Mouse (Mus musculus): ENCODE data around the gene Ltbp4. TPM values are rescaled to one million over a fixed set of nuclear protein-coding genes. Genes with fewer than 3 reads are reported as not detected.

The Ltbp4 gene
- polyA plus RNA-seq, 1 experiment from 2014 or later: 7.0 TPM

GRCm38 (mm10) chr7:27300801-27301200, 36.7 kb downstream of the Ltbp4 start:
- Histone ChIP-seq H3K4me3 (no peak overlapping the region), H3K27me3 (ENCODE audit: low read depth, poor library complexity, severe bottlenecking) (no peaks in the 10 kb centered on the region; the same call in 1 of the 2 replicates), H3K9me3 (replicated peaks) (0 out of 2 replicates have a peak, but pooled peaks cover 5% of the 10 kb centered on the region), H3K36me3 (no peaks in the 10 kb centered on the region), H3K27ac (replicated peaks) (no peak overlapping the region), H3K4me1 (no peaks in the 10 kb centered on the region)
- WGBS: 86% methylated on average over 5 of the region's 5 CpGs
- DNase-seq (ENCODE audit: low spot score): no peak

- Histone ChIP-seq H3K4me3 (no peak overlapping the region), H3K9me3 (replicated peaks) (0 out of 2 replicates have a peak, but pooled peaks cover 5% of the 10 kb centered on the region), H3K27me3 (ENCODE audit: low read depth, poor library complexity, severe bottlenecking) (no peaks in the 10 kb centered on the region; the same call in 1 of the 2 replicates), H3K27ac (replicated peaks) (no peak overlapping the region), H3K4me1 (no peaks in the 10 kb centered on the region), H3K36me3 (no peaks in the 10 kb centered on the region)
- 85% methylated on average over 4 of the region's 4 CpGs for WGBS
- DNase-seq (ENCODE audit: low spot score): no peak
These were observed 37.1 kb downstream of the Ltbp4 start for GRCm38 (mm10) chr7:27300351-27300750.

- Histone ChIP-seq H3K36me3 (no peaks in the 10 kb centered on the region), H3K27me3 (ENCODE audit: low read depth, poor library complexity, severe bottlenecking) (no peaks in the 10 kb centered on the region), H3K4me1 (no peaks in the 10 kb centered on the region), H3K4me3 (no peak overlapping the region), H3K27ac (replicated peaks) (no peak overlapping the region), H3K9me3 (replicated peaks) (0 out of 2 replicates have a peak, but pooled peaks cover 5% of the 10 kb centered on the region)
- whole genome bisulfite sequencing: 92% methylated on average over 6 of the region's 6 CpGs
- no peak for DNase-seq (ENCODE audit: low spot score)
These were observed 38.7 kb downstream of the Ltbp4 start for GRCm38 (mm10) chr7:27298816-27299215.

- 0 out of 2 replicates have a peak, but pooled peaks cover 5% of the 10 kb centered on the region for H3K9me3 ChIP-seq (replicated peaks)
- WGBS: 89% methylated on average over 16 of the region's 16 CpGs
- DNase-seq (ENCODE audit: low spot score): no peak
- H3K27ac ChIP-seq (replicated peaks): no peak overlapping the region
- no peak overlapping the region for H3K4me3 ChIP-seq
- H3K4me1 ChIP-seq: no peaks in the 10 kb centered on the region
- H3K27me3 ChIP-seq (ENCODE audit: low read depth, poor library complexity, severe bottlenecking): no peaks in the 10 kb centered on the region
- no peaks in the 10 kb centered on the region for H3K36me3 ChIP-seq
These were observed 39.4 kb downstream of the Ltbp4 start for GRCm38 (mm10) chr7:27298033-27298610.

GRCm38 (mm10) chr7:27296518-27296917, 41.0 kb downstream of the Ltbp4 start:
- no peaks in the 10 kb centered on the region for H3K36me3 ChIP-seq
- no peak overlapping the region for H3K27ac ChIP-seq (replicated peaks)
- H3K4me3 ChIP-seq: no peak overlapping the region
- WGBS: 88% methylated on average over 4 of the region's 4 CpGs
- H3K27me3 ChIP-seq (ENCODE audit: low read depth, poor library complexity, severe bottlenecking): no peaks in the 10 kb centered on the region
- DNase-seq (ENCODE audit: low spot score): no peak
- 0 out of 2 replicates have a peak, but pooled peaks cover 5% of the 10 kb centered on the region for H3K9me3 ChIP-seq (replicated peaks)
- H3K4me1 ChIP-seq: no peaks in the 10 kb centered on the region

GRCm38 (mm10) chr7:27295956-27296355, 41.5 kb downstream of the Ltbp4 start:
- no peaks in the 10 kb centered on the region for H3K27me3 ChIP-seq (ENCODE audit: low read depth, poor library complexity, severe bottlenecking)
- 0 out of 2 replicates have a peak, but pooled peaks cover 5% of the 10 kb centered on the region for H3K9me3 ChIP-seq (replicated peaks)
- no peaks in the 10 kb centered on the region for H3K36me3 ChIP-seq
- H3K4me3 ChIP-seq: no peak overlapping the region
- 87% methylated on average over 4 of the region's 4 CpGs for WGBS
- H3K4me1 ChIP-seq: no peaks in the 10 kb centered on the region
- no peak for DNase-seq (ENCODE audit: low spot score)
- H3K27ac ChIP-seq (replicated peaks): no peak overlapping the region

GRCm38 (mm10) chr7:27291795-27292466, 45.6 kb downstream of the Ltbp4 start:
- Histone ChIP-seq H3K9me3 (replicated peaks) (0 out of 2 replicates have a peak, but pooled peaks cover 1% of the 10 kb centered on the region), H3K27ac (replicated peaks) (no peak overlapping the region), H3K36me3 (no peaks in the 10 kb centered on the region), H3K4me1 (no peaks in the 10 kb centered on the region), H3K4me3 (no peak overlapping the region), H3K27me3 (ENCODE audit: low read depth, poor library complexity, severe bottlenecking) (no peaks in the 10 kb centered on the region)
- 81% methylated on average over 12 of the region's 12 CpGs for WGBS
- no peak for DNase-seq (ENCODE audit: low spot score)

- no peak for DNase-seq (ENCODE audit: low spot score)
- no peaks in the 10 kb centered on the region for H3K36me3 ChIP-seq
- WGBS: 66% methylated on average over 2 of the region's 2 CpGs
- no peak overlapping the region for H3K27ac ChIP-seq (replicated peaks)
- H3K4me3 ChIP-seq: no peak overlapping the region
- no peaks in the 10 kb centered on the region for H3K27me3 ChIP-seq (ENCODE audit: low read depth, poor library complexity, severe bottlenecking)
- H3K9me3 ChIP-seq (replicated peaks): no peaks in the 10 kb centered on the region
- H3K4me1 ChIP-seq: peaks cover 1% of the 10 kb centered on the region
These were observed 46.9 kb downstream of the Ltbp4 start for GRCm38 (mm10) chr7:27290555-27290954.

GRCm38 (mm10) chr7:27288732-27289131, 48.8 kb downstream of the Ltbp4 start:
- WGBS: 83% methylated on average over 7 of the region's 7 CpGs
- DNase-seq (ENCODE audit: low spot score): no peak
- Histone ChIP-seq H3K9me3 (replicated peaks) (no peaks in the 10 kb centered on the region), H3K36me3 (no peaks in the 10 kb centered on the region), H3K4me1 (peaks cover 13% of the 10 kb centered on the region), H3K27me3 (ENCODE audit: low read depth, poor library complexity, severe bottlenecking) (peaks cover 11% of the 10 kb centered on the region), H3K27ac (replicated peaks) (no peak overlapping the region), H3K4me3 (no peak overlapping the region)

GRCm38 (mm10) chr7:27285698-27286066, 51.8 kb downstream of the Ltbp4 start:
- DNase-seq (ENCODE audit: low spot score): peak; percentile 81
- Histone ChIP-seq H3K4me1 (peaks cover 24% of the 10 kb centered on the region), H3K27ac (replicated peaks) (peak overlapping the region; percentile 77), H3K27me3 (ENCODE audit: low read depth, poor library complexity, severe bottlenecking) (peaks cover 11% of the 10 kb centered on the region), H3K9me3 (replicated peaks) (no peaks in the 10 kb centered on the region), H3K4me3 (peak overlapping the region; percentile 41), H3K36me3 (peaks cover 21% of the 10 kb centered on the region)
- WGBS: 6% methylated on average over 8 of the region's 8 CpGs

GRCm38 (mm10) chr7:27284865-27285697, 52.4 kb downstream of the Ltbp4 start:
- 1% methylated on average over 28 of the region's 28 CpGs for WGBS
- H3K4me1 ChIP-seq: peaks cover 24% of the 10 kb centered on the region
- DNase-seq (ENCODE audit: low spot score): peak; percentile 60
- peak overlapping the region; percentile 41 for H3K4me3 ChIP-seq
- no peaks in the 10 kb centered on the region for H3K9me3 ChIP-seq (replicated peaks)
- peak overlapping the region; percentile 77 for H3K27ac ChIP-seq (replicated peaks)
- H3K36me3 ChIP-seq: peaks cover 26% of the 10 kb centered on the region
- H3K27me3 ChIP-seq (ENCODE audit: low read depth, poor library complexity, severe bottlenecking): peaks cover 11% of the 10 kb centered on the region

- H3K4me3 ChIP-seq: no peak overlapping the region
- H3K9me3 ChIP-seq (replicated peaks): no peaks in the 10 kb centered on the region
- no peak overlapping the region for H3K27ac ChIP-seq (replicated peaks)
- peaks cover 24% of the 10 kb centered on the region for H3K4me1 ChIP-seq
- peaks cover 54% of the 10 kb centered on the region for H3K36me3 ChIP-seq
- WGBS: 77% methylated on average over 4 of the region's 4 CpGs
- H3K27me3 ChIP-seq (ENCODE audit: low read depth, poor library complexity, severe bottlenecking): peaks cover 11% of the 10 kb centered on the region
- DNase-seq (ENCODE audit: low spot score): no peak
These were observed 55.3 kb downstream of the Ltbp4 start for GRCm38 (mm10) chr7:27282225-27282624.

Measured in midbrain, embryonic 10.5 days (tissue).